Mouse (Mus musculus) limb, embryonic 15.5 days (tissue): Measurements from ENCODE around the gene Recql5. TPM values are rescaled to one million over a fixed set of nuclear protein-coding genes. Genes with fewer than 3 reads are reported as not detected.
A peak's percentile ranks its signal among the peaks of the same experiment; 100 is the strongest.

Source experiments
- ATAC-seq: fragments of 200-750 bp; cut with Nextera tagmentation; 2 replicates; pipeline ENCODE4 v1.8.0; 2017; ENCODE audit warnings: low read depth, moderate TSS enrichment; ENCODE audit not compliant: insufficient number of reproducible peaks, low FRiP score, low TSS enrichment
- H3K27ac ChIP-seq: fragments of 300-500 bp; sonication (generic); 2 replicates; pipeline ENCODE4 v1.5.1; 2015; ENCODE audit warnings: moderate library complexity, mild to moderate bottlenecking, inconsistent platforms
- H3K27me3 ChIP-seq: fragments of 300-500 bp; sonication (generic); 2 replicates; pipeline ENCODE4 v1.6.1; 2015; ENCODE audit warnings: inconsistent platforms
- H3K36me3 ChIP-seq: fragments of 300-500 bp; sonication (generic); 2 replicates; pipeline ENCODE4 v1.6.1; 2015; ENCODE audit warnings: inconsistent platforms
- H3K4me1 ChIP-seq: fragments of 300-500 bp; sonication (generic); 2 replicates; pipeline ENCODE4 v1.6.1; 2015; ENCODE audit warnings: inconsistent platforms
- H3K4me2 ChIP-seq: fragments of 300-500 bp; sonication (generic); 2 replicates; pipeline ENCODE4 v1.6.1; 2015; ENCODE audit warnings: mild to moderate bottlenecking, inconsistent platforms
- H3K4me3 ChIP-seq: fragments of 300-500 bp; sonication (generic); 2 replicates; pipeline ENCODE4 v1.5.1; 2015; ENCODE audit warnings: mild to moderate bottlenecking, inconsistent platforms
- H3K9ac ChIP-seq: fragments of 300-500 bp; sonication (generic); 2 replicates; pipeline ENCODE4 v1.6.1; 2015; ENCODE audit warnings: inconsistent platforms
- H3K9me3 ChIP-seq: fragments of 300-500 bp; sonication (generic); 2 replicates; pipeline ENCODE4 v1.6.1; 2016; ENCODE audit warnings: inconsistent platforms
- WGBS: fragments of 180-500 bp; shearing (Covaris S2); methylation state at CpG from one replicate; pipeline ENCODE4 v1.1.7; 2015; 5-methylcytosine and 5-hydroxymethylcytosine counted together
- polyA plus RNA-seq: library from polyadenylated mRNA; unstranded; fragments of >200 nt; fragmentation: Nextera tagmentation; extraction: Ambion mirVana; gene quantifications from 2 replicates; pipeline ENCODE4 v1.2.1, GENCODE M21; 2015

The Recql5 gene
- 17.0 and 17.6 TPM in 2 replicates for polyA plus RNA-seq

DNA sequence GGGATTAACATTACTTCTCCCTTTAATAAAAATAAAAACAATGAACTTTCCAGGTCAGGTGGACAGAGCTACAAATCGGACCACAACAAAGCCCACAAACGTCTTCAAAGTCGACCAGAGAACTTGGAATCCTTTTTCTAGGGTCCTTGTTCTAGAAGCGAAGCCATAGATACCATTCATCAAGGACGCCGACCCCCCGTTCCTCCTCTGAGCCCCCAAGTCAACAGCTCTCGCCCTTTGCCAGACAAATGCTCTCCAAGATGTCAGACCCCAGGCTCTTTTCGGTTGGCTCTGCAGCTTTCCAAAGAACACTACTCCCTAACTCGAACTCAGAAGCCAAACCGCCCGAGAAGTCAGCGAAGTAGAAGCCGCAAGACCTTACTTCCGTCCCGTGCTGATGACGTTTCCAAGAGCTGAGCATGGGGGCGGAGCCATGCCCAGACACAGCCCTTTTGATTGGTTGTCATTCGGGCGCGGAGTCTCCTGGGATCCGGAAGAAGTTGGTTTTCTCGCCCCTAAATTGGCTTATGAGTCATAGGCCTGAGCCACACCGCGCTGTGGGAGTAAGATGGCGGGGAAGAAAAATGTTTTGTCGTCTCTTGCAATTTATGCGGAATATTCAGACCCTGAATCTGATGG, at the start of gene Recql5, which contains the start of gene Sap30bp:
TSS of gene Recql5 (minus strand) at position 370 of the 639 bp plus-strand sequence.
TSS of gene Sap30bp (plus strand) at position 175 of the 639 bp plus-strand sequence.
- H3K4me2 ChIP-seq: peak within 1 kb of the TSS; percentile 79
- under 1% methylated on average over 28 of the region's 28 CpGs for WGBS
- H3K9me3 ChIP-seq: no peaks in the 10 kb centered on the region
- H3K4me3 ChIP-seq: peak within 1 kb of the TSS; percentile 61
- H3K36me3 ChIP-seq: peaks cover 39% of the 10 kb centered on the region
- H3K4me1 ChIP-seq: peaks cover 26% of the 10 kb centered on the region
- H3K9ac ChIP-seq: peak within 1 kb of the TSS; percentile 57
- peak; percentile 97 for ATAC-seq
- no peaks in the 10 kb centered on the region for H3K27me3 ChIP-seq
- peak within 1 kb of the TSS; percentile 3; the same call in 1 of the 2 replicates for H3K27ac ChIP-seq

GRCm38 (mm10) chr11:115982472-115982871, 49.2 kb upstream of the Recql5 start:
- WGBS: 88% methylated on average over 15 of the region's 15 CpGs
- H3K4me3 ChIP-seq: no peak overlapping the region
- H3K27ac ChIP-seq: no peak overlapping the region
- H3K4me2 ChIP-seq: no peak overlapping the region
- H3K4me1 ChIP-seq: no peaks in the 10 kb centered on the region
- H3K36me3 ChIP-seq: no peaks in the 10 kb centered on the region
- H3K9me3 ChIP-seq: no peaks in the 10 kb centered on the region
- peaks cover 9% of the 10 kb centered on the region; the same call in 1 of the 2 replicates for H3K27me3 ChIP-seq
- no peak overlapping the region for H3K9ac ChIP-seq
- no peak for ATAC-seq

GRCm38 (mm10) chr11:115975544-115975943, 42.3 kb upstream of the Recql5 start:
- H3K9me3 ChIP-seq: no peaks in the 10 kb centered on the region
- no peak for ATAC-seq
- H3K4me1 ChIP-seq: peaks cover 12% of the 10 kb centered on the region
- peak overlapping the region; percentile 86 for H3K4me2 ChIP-seq
- H3K27ac ChIP-seq: peak overlapping the region; percentile 40
- no peaks in the 10 kb centered on the region for H3K36me3 ChIP-seq
- WGBS: 30% methylated on average over 12 of the region's 12 CpGs
- H3K4me3 ChIP-seq: peak overlapping the region; percentile 49
- peaks cover 48% of the 10 kb centered on the region for H3K27me3 ChIP-seq
- 0 out of 2 replicates have a peak overlapping the region, but pooled peaks have one; percentile 23 for H3K9ac ChIP-seq

DNA sequence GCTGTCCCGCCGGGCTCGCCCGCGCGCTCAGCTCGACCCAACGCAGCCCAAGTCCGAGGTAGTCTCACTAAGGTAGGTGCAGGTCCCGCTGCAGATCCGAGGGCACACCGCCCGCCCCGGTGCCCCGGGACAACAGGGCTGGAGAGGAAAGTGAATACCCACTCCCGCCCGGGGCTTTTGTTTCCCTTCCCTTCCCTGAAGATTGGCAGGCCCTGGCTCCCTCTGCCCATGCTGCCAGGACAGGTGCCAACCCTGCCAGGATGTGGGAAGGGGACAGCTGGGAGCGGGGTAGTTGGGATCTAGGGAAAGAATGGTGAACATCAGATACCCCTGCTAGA, 41.8 kb upstream of the Recql5 start:
- Histone ChIP-seq H3K4me1 (peaks cover 12% of the 10 kb centered on the region), H3K36me3 (no peaks in the 10 kb centered on the region), H3K9ac (0 out of 2 replicates have a peak overlapping the region, but pooled peaks have one; percentile 23), H3K9me3 (no peaks in the 10 kb centered on the region), H3K27ac (peak overlapping the region; percentile 40), H3K27me3 (peaks cover 48% of the 10 kb centered on the region), H3K4me2 (peak overlapping the region; percentile 86), H3K4me3 (peak overlapping the region; percentile 49)
- no peak for ATAC-seq
- WGBS: 3% methylated on average over 18 of the region's 18 CpGs

- no peaks in the 10 kb centered on the region for H3K36me3 ChIP-seq
- peaks cover 14% of the 10 kb centered on the region for H3K4me1 ChIP-seq
- H3K4me3 ChIP-seq: peak within 1 kb of the TSS; percentile 49
- ATAC-seq: 0 out of 2 replicates have a peak, but pooled peaks have one; percentile 19
- H3K27ac ChIP-seq: peak within 1 kb of the TSS; percentile 40
- H3K9me3 ChIP-seq: no peaks in the 10 kb centered on the region
- H3K27me3 ChIP-seq: peaks cover 48% of the 10 kb centered on the region
- 0 out of 2 replicates have a peak within 1 kb of the TSS, but pooled peaks have one; percentile 23 for H3K9ac ChIP-seq
- WGBS: 8% methylated on average over 56 of the region's 58 CpGs
- H3K4me2 ChIP-seq: peak within 1 kb of the TSS; percentile 86
Observed at GRCm38 (mm10) chr11:115974309-115975082, 41.2 kb upstream of the Recql5 start, which contains the start of gene Itgb4. TSS of gene Itgb4 (plus strand) at chr11:115974709.

DNA sequence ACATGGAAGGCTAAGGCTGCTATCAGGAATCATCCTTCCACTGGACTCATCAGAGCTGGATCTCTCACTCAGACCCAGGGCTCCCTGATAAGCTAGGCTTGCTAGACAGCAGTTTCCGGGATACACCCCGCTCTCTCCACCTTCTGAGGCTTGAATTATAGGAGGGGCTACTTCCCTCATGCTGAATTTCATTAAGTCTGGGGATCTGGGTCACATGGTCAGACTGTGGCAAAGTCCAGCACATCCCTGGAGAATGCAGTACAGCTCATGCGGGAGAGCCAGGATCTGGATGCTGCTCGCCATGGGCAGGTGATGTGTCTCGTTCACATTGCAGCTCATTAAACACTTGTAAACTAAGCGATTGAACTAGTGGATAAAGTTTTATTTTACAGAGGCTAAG, 37.7 kb upstream of the Recql5 start:
- peaks cover 14% of the 10 kb centered on the region for H3K4me1 ChIP-seq
- H3K4me2 ChIP-seq: no peak overlapping the region
- H3K4me3 ChIP-seq: no peak overlapping the region
- H3K27me3 ChIP-seq: peaks cover 26% of the 10 kb centered on the region
- no peak overlapping the region for H3K27ac ChIP-seq
- no peak overlapping the region for H3K9ac ChIP-seq
- no peaks in the 10 kb centered on the region for H3K9me3 ChIP-seq
- H3K36me3 ChIP-seq: peaks cover 11% of the 10 kb centered on the region
- 69% methylated on average over 6 of the region's 6 CpGs for WGBS
- ATAC-seq: no peak

DNA sequence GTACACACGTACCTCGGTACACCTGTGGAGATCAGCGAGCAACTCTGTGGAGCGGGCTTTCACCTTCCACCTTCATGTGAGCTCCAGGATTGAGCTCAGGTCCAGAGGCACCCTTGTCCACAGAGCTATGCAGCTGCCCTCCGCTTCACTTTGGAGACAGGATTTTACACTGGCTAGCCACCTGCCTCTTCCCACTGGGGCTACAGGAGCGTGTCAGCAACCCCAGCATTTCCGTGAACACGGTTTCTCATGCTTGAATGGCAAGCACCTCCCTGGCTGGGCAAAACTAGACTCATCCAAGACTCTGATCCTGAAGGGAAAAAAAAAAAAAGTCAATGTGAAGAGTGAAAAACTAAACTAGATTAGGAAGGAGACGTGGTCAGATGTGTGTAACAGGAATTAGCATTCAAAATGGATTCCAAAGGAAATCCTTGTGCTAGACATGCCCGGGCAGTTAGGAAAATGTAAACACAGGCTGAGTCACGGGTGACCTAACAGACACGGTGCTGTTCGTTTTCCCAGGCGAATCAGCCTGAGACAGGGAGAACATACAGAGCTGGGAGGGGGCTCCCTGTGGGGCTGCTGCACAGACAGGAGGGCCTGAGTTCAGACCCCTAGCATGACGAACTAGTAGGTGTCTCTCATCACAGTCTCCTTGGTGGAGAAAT, 36.9 kb upstream of the Recql5 start:
- peaks cover 14% of the 10 kb centered on the region for H3K4me1 ChIP-seq
- H3K27ac ChIP-seq: no peak overlapping the region
- ATAC-seq: no peak
- no peaks in the 10 kb centered on the region for H3K9me3 ChIP-seq
- H3K4me3 ChIP-seq: no peak overlapping the region
- H3K9ac ChIP-seq: no peak overlapping the region
- WGBS: 59% methylated on average over 15 of the region's 15 CpGs
- H3K36me3 ChIP-seq: peaks cover 20% of the 10 kb centered on the region
- H3K4me2 ChIP-seq: no peak overlapping the region
- H3K27me3 ChIP-seq: peaks cover 17% of the 10 kb centered on the region

DNA sequence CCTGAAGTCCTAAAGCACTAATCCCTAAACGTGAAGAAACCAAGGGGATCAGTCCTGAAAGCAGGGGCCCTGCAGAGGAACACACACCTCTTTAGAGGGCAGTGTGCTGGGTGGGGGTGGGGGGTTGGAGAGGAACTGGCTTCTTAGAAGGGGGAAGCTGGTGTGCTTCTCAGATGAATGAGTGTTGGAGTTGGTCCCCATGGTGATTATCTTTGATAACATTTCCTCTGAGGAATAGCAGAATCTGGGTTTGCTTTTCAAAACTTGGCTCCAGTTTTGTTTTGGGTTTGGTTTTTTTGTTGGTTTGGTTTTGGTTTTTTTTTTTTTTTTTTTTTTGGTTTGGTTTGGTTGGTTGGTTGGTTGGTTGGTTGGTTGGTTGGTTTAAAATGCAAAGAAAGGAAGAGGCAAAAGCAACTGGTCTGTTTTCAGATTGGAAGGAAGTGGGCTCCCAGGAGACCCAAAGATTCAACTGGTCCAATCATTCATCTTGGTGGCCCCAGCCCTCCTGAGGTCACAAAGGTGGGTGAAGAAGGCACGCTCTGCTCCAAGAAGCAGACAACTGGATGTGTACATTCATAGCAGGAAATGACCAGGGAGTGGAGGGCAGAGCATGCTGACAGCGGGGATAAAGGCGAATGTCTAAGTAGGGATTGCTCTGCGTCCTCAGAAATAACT, 35.6 kb upstream of the Recql5 start:
- no peak overlapping the region for H3K4me2 ChIP-seq
- H3K27ac ChIP-seq: no peak overlapping the region
- ATAC-seq: no peak
- H3K4me3 ChIP-seq: no peak overlapping the region
- H3K9me3 ChIP-seq: no peaks in the 10 kb centered on the region
- no peak overlapping the region for H3K9ac ChIP-seq
- peaks cover 3% of the 10 kb centered on the region; the same call in 1 of the 2 replicates for H3K4me1 ChIP-seq
- H3K27me3 ChIP-seq: peaks cover 5% of the 10 kb centered on the region
- H3K36me3 ChIP-seq: peaks cover 33% of the 10 kb centered on the region
- WGBS: 64% methylated on average over 5 of the region's 5 CpGs

DNA sequence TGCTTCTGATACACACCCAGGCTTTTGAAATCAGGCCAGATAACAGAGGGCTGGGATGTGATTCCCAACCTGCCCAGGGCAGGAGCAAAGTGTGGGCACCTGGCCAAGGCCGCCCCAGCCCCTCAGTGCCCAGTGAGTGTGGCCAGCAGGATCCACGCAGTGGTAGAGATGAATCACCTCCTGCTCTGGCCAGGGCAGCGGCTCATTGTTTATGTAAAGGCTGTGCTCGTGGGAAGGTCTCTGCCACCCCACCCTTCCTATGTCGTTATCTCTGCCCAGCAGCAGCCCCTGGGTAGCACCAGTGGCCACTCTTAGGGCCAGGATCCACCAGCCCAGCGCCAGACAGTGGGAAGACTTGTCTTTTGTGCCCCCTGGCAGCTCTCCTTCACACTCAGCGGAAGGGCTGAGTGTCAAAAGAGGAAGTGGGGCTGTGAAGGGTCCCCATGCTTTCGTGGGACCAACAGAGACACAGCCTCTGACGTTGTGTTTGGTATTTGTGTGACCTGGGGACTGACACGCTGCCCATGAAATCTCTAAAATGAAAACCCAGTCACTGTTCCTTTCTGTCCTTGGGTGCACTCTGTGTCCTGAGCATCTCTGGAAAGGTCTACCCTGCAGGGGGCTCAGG, 31.8 kb upstream of the Recql5 start:
- Histone ChIP-seq H3K4me3 (no peak overlapping the region), H3K9ac (no peak overlapping the region), H3K36me3 (peaks cover 69% of the 10 kb centered on the region), H3K4me2 (no peak overlapping the region), H3K4me1 (peaks cover 2% of the 10 kb centered on the region; the same call in 1 of the 2 replicates), H3K9me3 (no peaks in the 10 kb centered on the region), H3K27ac (no peak overlapping the region), H3K27me3 (no peaks in the 10 kb centered on the region)
- ATAC-seq: peak; percentile 46; the same call in 1 of the 2 replicates
- 85% methylated on average over 10 of the region's 10 CpGs for WGBS

GRCm38 (mm10) chr11:115962651-115963412, 29.6 kb upstream of the Recql5 start:
- Histone ChIP-seq H3K36me3 (peaks cover 82% of the 10 kb centered on the region), H3K4me1 (no peaks in the 10 kb centered on the region), H3K27ac (no peak overlapping the region), H3K4me2 (no peak overlapping the region), H3K9ac (no peak overlapping the region), H3K9me3 (no peaks in the 10 kb centered on the region), H3K27me3 (no peaks in the 10 kb centered on the region), H3K4me3 (no peak overlapping the region)
- ATAC-seq: no peak
- WGBS: 93% methylated on average over 9 of the region's 9 CpGs
